Mouse (Mus musculus): Measurements from ENCODE around the gene Cntnap2.

GRCm38 (mm10) chr6:47241379-47241778 lies 2182.2 kb downstream of the Cntnap2 start:
- TF ChIP-seq POLR2A (IDR thresholded peaks at IDR 0.05; ENCODE audit: insufficient read depth, low read depth, low read length) (no peak), EP300 (IDR thresholded peaks at IDR 0.05; ENCODE audit: insufficient read depth, low read depth, low read length) (no peak), CTCF (IDR thresholded peaks at IDR 0.05) (no peak)

Measured in heart, adult 2 months (tissue).